Mouse (Mus musculus) kidney, embryonic 15.5 days (tissue): ENCODE data around the gene Secisbp2l. TPM values are rescaled to one million over a fixed set of nuclear protein-coding genes. Genes with fewer than 3 reads are reported as not detected.
A peak's percentile ranks its signal among the peaks of the same experiment; 100 is the strongest.

Source experiments
- ATAC-seq: fragments of 200-750 bp; cut with Nextera tagmentation; replicated peaks from 2 replicates; pipeline ENCODE4 v1.8.0; 2017; ENCODE audit warnings: moderate TSS enrichment; ENCODE audit not compliant: low FRiP score
- H3K27ac ChIP-seq: fragments of 300-500 bp; sonication (generic); 2 replicates; pipeline ENCODE4 v1.5.1; 2015; ENCODE audit warnings: mild to moderate bottlenecking, inconsistent platforms
- H3K27me3 ChIP-seq: fragments of 300-500 bp; sonication (generic); 2 replicates; pipeline ENCODE4 v1.6.1; 2015; ENCODE audit warnings: inconsistent platforms
- H3K36me3 ChIP-seq: fragments of 300-500 bp; sonication (generic); 2 replicates; pipeline ENCODE4 v1.6.1; 2015; ENCODE audit warnings: inconsistent platforms
- H3K4me1 ChIP-seq: fragments of 300-500 bp; sonication (generic); 2 replicates; pipeline ENCODE4 v1.6.1; 2015; ENCODE audit warnings: inconsistent platforms
- H3K4me2 ChIP-seq: fragments of 300-500 bp; sonication (generic); 2 replicates; pipeline ENCODE4 v1.6.1; 2015; ENCODE audit warnings: moderate library complexity, mild to moderate bottlenecking, inconsistent platforms
- H3K4me3 ChIP-seq: fragments of 300-500 bp; sonication (generic); replicated peaks from 2 replicates; pipeline ENCODE4 v1.5.1; 2015; ENCODE audit warnings: mild to moderate bottlenecking, inconsistent platforms
- H3K9ac ChIP-seq: fragments of 300-500 bp; sonication (generic); 2 replicates; pipeline ENCODE4 v1.6.1; 2015; ENCODE audit warnings: mild to moderate bottlenecking, inconsistent platforms
- H3K9me3 ChIP-seq: fragments of 300-500 bp; sonication (generic); replicated peaks from 2 replicates; pipeline ENCODE4 v1.6.1; 2016; ENCODE audit warnings: inconsistent platforms
- WGBS: fragments of 180-500 bp; shearing (Covaris S2); methylation state at CpG from one replicate; pipeline ENCODE4 v1.1.7; 2015; ENCODE audit warnings: mixed read lengths; 5-methylcytosine and 5-hydroxymethylcytosine counted together
- polyA plus RNA-seq: library from polyadenylated mRNA; unstranded; fragments of >200 nt; fragmentation: Nextera tagmentation; extraction: Ambion mirVana; gene quantifications from 2 replicates; pipeline ENCODE4 v1.2.1, GENCODE M21; 2015

Secisbp2l gene
- 19.0 and 19.6 TPM in 2 replicates for polyA plus RNA-seq

DNA sequence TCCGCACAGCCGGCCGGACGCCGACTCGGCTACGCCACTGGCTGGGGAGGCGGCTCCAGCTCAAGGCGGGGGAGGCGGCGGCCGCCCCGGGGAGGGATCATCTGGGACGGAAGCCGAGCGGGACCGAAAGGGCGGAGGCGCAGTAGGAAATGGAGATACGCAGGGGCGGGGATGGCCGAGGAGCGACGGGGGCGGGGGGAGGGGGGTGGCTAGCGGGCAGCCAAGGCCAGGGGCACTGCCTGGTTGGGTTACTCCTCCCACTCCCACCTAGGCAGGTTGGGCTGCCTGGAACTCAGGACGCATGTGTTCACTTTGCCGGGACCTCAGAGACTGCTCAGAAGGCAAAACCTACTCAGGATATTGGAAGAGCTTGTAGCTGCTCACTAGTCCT lies at the start of gene Secisbp2l:
Gene Secisbp2l (minus strand): TSS at position 152 of the 391 bp plus-strand sequence.
- Histone ChIP-seq H3K36me3 (0 out of 2 replicates have a peak, but pooled peaks cover 6% of the 10 kb centered on the region), H3K4me1 (peaks cover 39% of the 10 kb centered on the region), H3K9ac (peak within 1 kb of the TSS; percentile 89), H3K4me2 (peak within 1 kb of the TSS; percentile 63), H3K4me3 (peak within 1 kb of the TSS; percentile 97), H3K27me3 (no peaks in the 10 kb centered on the region), H3K9me3 (no peaks in the 10 kb centered on the region), H3K27ac (peak within 1 kb of the TSS; percentile 93)
- WGBS: 2% methylated on average over 28 of the region's 28 CpGs
- peak; percentile 95 for ATAC-seq

GRCm38 (mm10) chr2:125829924-125830323 lies 47.3 kb upstream of the Secisbp2l start:
- no peaks in the 10 kb centered on the region for H3K9me3 ChIP-seq
- peaks cover 65% of the 10 kb centered on the region for H3K36me3 ChIP-seq
- no peak for ATAC-seq
- no peaks in the 10 kb centered on the region for H3K4me1 ChIP-seq
- H3K4me3 ChIP-seq: no peak overlapping the region
- WGBS: 97% methylated on average over 2 of the region's 2 CpGs
- H3K27ac ChIP-seq: no peak overlapping the region
- H3K9ac ChIP-seq: no peak overlapping the region
- H3K4me2 ChIP-seq: no peak overlapping the region
- H3K27me3 ChIP-seq: no peaks in the 10 kb centered on the region

GRCm38 (mm10) chr2:125827898-125828297 lies 45.2 kb upstream of the Secisbp2l start:
- 90% methylated on average over 4 of the region's 4 CpGs for WGBS
- H3K4me1 ChIP-seq: no peaks in the 10 kb centered on the region
- H3K4me2 ChIP-seq: no peak overlapping the region
- H3K9ac ChIP-seq: no peak overlapping the region
- no peaks in the 10 kb centered on the region for H3K9me3 ChIP-seq
- no peaks in the 10 kb centered on the region for H3K27me3 ChIP-seq
- H3K36me3 ChIP-seq: peaks cover 45% of the 10 kb centered on the region
- no peak for ATAC-seq
- no peak overlapping the region for H3K4me3 ChIP-seq
- no peak overlapping the region for H3K27ac ChIP-seq

DNA sequence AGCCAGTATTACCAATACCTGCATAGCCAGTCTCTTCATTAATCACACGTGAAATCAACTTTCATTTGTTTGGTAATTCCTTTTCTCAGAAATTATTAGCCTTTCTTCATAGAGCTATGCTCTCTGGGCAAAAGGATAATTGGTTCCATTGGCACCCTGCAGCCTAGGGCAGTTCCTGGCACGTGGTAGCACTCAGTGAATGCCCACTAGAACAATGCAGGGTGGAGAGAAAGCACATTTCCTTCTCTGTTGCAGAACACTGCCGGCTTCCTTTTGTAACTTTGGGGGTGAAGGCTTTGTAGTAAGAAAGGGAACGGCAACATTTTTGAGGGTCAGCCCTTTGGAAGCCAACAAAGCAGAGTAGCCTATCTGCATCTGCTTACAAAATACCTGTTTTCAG lies 43.5 kb upstream of the Secisbp2l start:
- peaks cover 30% of the 10 kb centered on the region for H3K36me3 ChIP-seq
- no peak overlapping the region for H3K27ac ChIP-seq
- no peak for ATAC-seq
- no peak overlapping the region for H3K4me2 ChIP-seq
- H3K9ac ChIP-seq: no peak overlapping the region
- no peaks in the 10 kb centered on the region for H3K9me3 ChIP-seq
- no peaks in the 10 kb centered on the region for H3K4me1 ChIP-seq
- H3K27me3 ChIP-seq: no peaks in the 10 kb centered on the region
- no peak overlapping the region for H3K4me3 ChIP-seq
- WGBS: 73% methylated on average over 4 of the region's 4 CpGs

GRCm38 (mm10) chr2:125820397-125820796 lies 37.7 kb upstream of the Secisbp2l start:
- H3K9me3 ChIP-seq: no peaks in the 10 kb centered on the region
- ATAC-seq: no peak
- no peak overlapping the region for H3K4me2 ChIP-seq
- 89% methylated on average over 4 of the region's 4 CpGs for WGBS
- H3K9ac ChIP-seq: no peak overlapping the region
- no peak overlapping the region for H3K4me3 ChIP-seq
- no peaks in the 10 kb centered on the region for H3K27me3 ChIP-seq
- no peaks in the 10 kb centered on the region for H3K4me1 ChIP-seq
- H3K27ac ChIP-seq: no peak overlapping the region
- no peaks in the 10 kb centered on the region for H3K36me3 ChIP-seq

- Histone ChIP-seq H3K4me3 (no peak overlapping the region), H3K36me3 (no peaks in the 10 kb centered on the region), H3K27ac (no peak overlapping the region), H3K27me3 (no peaks in the 10 kb centered on the region), H3K4me2 (no peak overlapping the region), H3K4me1 (no peaks in the 10 kb centered on the region), H3K9me3 (no peaks in the 10 kb centered on the region), H3K9ac (no peak overlapping the region)
- 61% methylated on average over 9 of the region's 9 CpGs for WGBS
- no peak for ATAC-seq
These were observed 31.4 kb upstream of the Secisbp2l start for GRCm38 (mm10) chr2:125813972-125814595.

- H3K4me1 ChIP-seq: no peaks in the 10 kb centered on the region
- 82% methylated on average over 2 of the region's 2 CpGs for WGBS
- H3K4me2 ChIP-seq: no peak overlapping the region
- no peak overlapping the region for H3K9ac ChIP-seq
- no peak overlapping the region for H3K4me3 ChIP-seq
- no peaks in the 10 kb centered on the region for H3K36me3 ChIP-seq
- H3K27me3 ChIP-seq: no peaks in the 10 kb centered on the region
- no peak for ATAC-seq
- no peaks in the 10 kb centered on the region; the same call in 1 of the 2 replicates for H3K9me3 ChIP-seq
- H3K27ac ChIP-seq: no peak overlapping the region
These were observed 28.7 kb upstream of the Secisbp2l start for GRCm38 (mm10) chr2:125811332-125811731.

DNA sequence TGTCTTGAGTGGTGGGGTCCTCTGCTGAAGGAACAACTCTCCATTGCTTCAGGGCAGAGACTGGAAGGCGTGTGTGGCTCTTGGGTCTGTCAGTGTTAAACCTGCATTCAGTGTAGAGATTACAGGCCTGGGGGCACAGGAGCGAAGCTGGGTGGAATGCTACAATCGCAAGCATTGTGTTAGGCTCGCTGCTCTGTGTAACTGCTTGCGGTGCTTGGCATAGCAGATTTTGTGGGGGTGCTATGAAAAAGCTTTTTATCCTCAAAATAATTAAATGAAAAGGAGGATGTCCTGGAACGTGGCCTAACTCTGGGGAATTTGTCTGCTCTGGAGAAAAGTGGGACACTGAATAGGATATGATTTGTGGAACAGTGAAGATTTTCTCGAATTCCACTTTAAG lies 26.9 kb upstream of the Secisbp2l start:
- H3K9ac ChIP-seq: no peak overlapping the region
- 77% methylated on average over 7 of the region's 7 CpGs for WGBS
- H3K4me3 ChIP-seq: no peak overlapping the region

DNA sequence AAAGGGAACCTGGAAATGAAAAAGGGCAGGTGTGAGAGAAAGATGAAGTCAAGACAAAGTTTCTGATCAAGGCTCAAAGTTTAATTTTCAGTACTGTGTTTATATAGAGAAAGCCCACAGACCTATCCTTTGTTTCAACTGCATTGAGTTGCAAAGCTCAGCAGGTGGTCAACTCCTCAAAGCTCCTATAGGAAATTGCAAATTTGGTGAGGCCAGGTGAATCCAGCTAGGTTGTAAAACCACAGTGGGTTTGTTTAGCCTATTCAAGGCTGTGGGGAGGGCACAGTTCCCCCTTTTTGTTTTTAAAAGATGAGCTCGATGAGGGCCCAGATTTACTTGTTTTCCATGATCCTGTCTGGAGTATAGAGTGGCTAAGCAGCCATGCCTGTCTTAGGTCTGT lies 23.2 kb upstream of the Secisbp2l start:
- peaks cover 5% of the 10 kb centered on the region; the same call in 1 of the 2 replicates for H3K4me1 ChIP-seq
- no peak overlapping the region for H3K27ac ChIP-seq
- H3K4me3 ChIP-seq: no peak overlapping the region
- H3K9me3 ChIP-seq: no peaks in the 10 kb centered on the region; the same call in 1 of the 2 replicates
- no peak for ATAC-seq
- H3K27me3 ChIP-seq: no peaks in the 10 kb centered on the region
- WGBS: 71% methylated on average over 1 of the region's 1 CpGs
- H3K4me2 ChIP-seq: no peak overlapping the region
- no peaks in the 10 kb centered on the region for H3K36me3 ChIP-seq
- no peak overlapping the region for H3K9ac ChIP-seq

More for the DNA sequence above, 26.9 kb upstream of the Secisbp2l start:
- ATAC-seq: no peak
- H3K36me3 ChIP-seq: no peaks in the 10 kb centered on the region
- H3K4me2 ChIP-seq: no peak overlapping the region
- no peaks in the 10 kb centered on the region for H3K4me1 ChIP-seq
- no peaks in the 10 kb centered on the region for H3K27me3 ChIP-seq
- no peaks in the 10 kb centered on the region; the same call in 1 of the 2 replicates for H3K9me3 ChIP-seq
- H3K27ac ChIP-seq: no peak overlapping the region

DNA sequence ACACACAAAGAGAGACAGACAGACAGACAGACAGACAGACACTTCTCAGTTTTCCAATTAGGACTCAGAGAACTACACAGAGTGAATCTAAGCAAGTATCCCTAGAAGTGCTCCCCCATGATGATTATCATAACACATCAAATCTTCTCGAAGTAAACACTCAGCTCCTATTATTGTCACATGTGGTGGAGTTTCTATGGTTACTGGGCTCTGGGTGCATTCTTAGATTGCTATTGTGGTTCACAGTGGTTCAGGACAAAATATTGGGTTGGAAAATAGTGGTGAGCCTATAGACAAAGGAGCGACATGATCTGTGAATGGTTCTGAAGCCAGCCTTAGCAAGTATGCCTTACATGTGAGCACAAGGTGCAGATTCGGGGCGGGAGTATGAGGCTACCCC lies 19.3 kb upstream of the Secisbp2l start:
- WGBS: 81% methylated on average over 4 of the region's 4 CpGs
- Histone ChIP-seq H3K27ac (no peak overlapping the region), H3K36me3 (no peaks in the 10 kb centered on the region), H3K27me3 (no peaks in the 10 kb centered on the region), H3K4me3 (no peak overlapping the region), H3K9ac (no peak overlapping the region), H3K9me3 (no peaks in the 10 kb centered on the region; the same call in 1 of the 2 replicates), H3K4me1 (peaks cover 8% of the 10 kb centered on the region; the same call in 1 of the 2 replicates), H3K4me2 (no peak overlapping the region)
- no peak for ATAC-seq

- no peak overlapping the region for H3K4me3 ChIP-seq
- H3K9ac ChIP-seq: no peak overlapping the region
- H3K27ac ChIP-seq: no peak overlapping the region
- no peaks in the 10 kb centered on the region for H3K27me3 ChIP-seq
- H3K9me3 ChIP-seq: no peaks in the 10 kb centered on the region
- 47% methylated on average over 8 of the region's 8 CpGs for WGBS
- H3K4me1 ChIP-seq: peaks cover 8% of the 10 kb centered on the region; the same call in 1 of the 2 replicates
- no peak overlapping the region for H3K4me2 ChIP-seq
- no peaks in the 10 kb centered on the region for H3K36me3 ChIP-seq
- no peak for ATAC-seq
These were observed 18.4 kb upstream of the Secisbp2l start for GRCm38 (mm10) chr2:125801038-125801437.

DNA sequence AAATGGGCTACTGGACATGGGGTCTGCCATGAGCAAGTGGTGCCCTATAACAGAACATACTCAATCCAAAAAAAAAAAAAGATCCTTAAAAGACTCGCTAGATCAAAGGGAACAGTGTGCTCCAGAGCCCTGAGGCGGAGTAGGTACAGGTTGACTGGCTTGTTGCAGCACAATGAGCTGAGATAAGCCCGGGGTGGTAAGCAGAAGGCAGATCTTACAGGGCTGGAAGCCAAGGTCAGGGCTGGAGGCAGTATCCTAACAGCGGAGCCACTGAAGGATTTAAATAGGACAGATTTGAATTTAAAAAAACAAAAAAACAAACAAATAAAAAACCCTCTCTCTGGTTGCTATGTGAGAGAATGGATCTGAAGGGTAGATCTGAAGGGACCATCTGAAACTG lies 17.8 kb upstream of the Secisbp2l start:
- Histone ChIP-seq H3K27me3 (no peaks in the 10 kb centered on the region), H3K9me3 (no peaks in the 10 kb centered on the region), H3K4me1 (peaks cover 8% of the 10 kb centered on the region; the same call in 1 of the 2 replicates), H3K27ac (no peak overlapping the region), H3K4me2 (no peak overlapping the region), H3K4me3 (no peak overlapping the region), H3K9ac (no peak overlapping the region), H3K36me3 (no peaks in the 10 kb centered on the region)
- 67% methylated on average over 4 of the region's 4 CpGs for WGBS
- no peak for ATAC-seq

GRCm38 (mm10) chr2:125797872-125798271 lies 15.2 kb upstream of the Secisbp2l start:
- Histone ChIP-seq H3K4me3 (no peak overlapping the region), H3K9me3 (no peaks in the 10 kb centered on the region), H3K27me3 (no peaks in the 10 kb centered on the region), H3K9ac (no peak overlapping the region), H3K27ac (no peak overlapping the region), H3K4me2 (no peak overlapping the region), H3K36me3 (no peaks in the 10 kb centered on the region), H3K4me1 (peaks cover 8% of the 10 kb centered on the region; the same call in 1 of the 2 replicates)
- no peak for ATAC-seq
